Mouse (Mus musculus) layer of hippocampus, postnatal 14 days (tissue): ENCODE measurements at regions not wholly inside any gene's neighbourhood (a gene's known extent, or its start where the extent isn't known, plus 50 kb on each side); places are given as distances from the start of the nearest gene placed in this dataset.

ENCODE experiments used
- DNase-seq, 2 experiments: peaks; one replicate each; pipeline ENCODE4 v3.0.0; 2021 to 2022; ENCODE audit warnings: low spot score in 2 of 2, mixed read lengths in 1 of 2

GRCm38 (mm10) chr1:43247609-43248008 lies 50.8 kb upstream of the Fhl2 start:
- no peak for DNase-seq

- no peak for DNase-seq
Measured at GRCm38 (mm10) chr1:43250281-43250680, 53.5 kb upstream of the Fhl2 start.

GRCm38 (mm10) chr1:43251356-43251755 lies 54.6 kb upstream of the Fhl2 start:
- DNase-seq = no peak

- no peak for DNase-seq
Measured at GRCm38 (mm10) chr1:43254129-43254528, 57.3 kb upstream of the Fhl2 start.

- no peak for DNase-seq
Measured at GRCm38 (mm10) chr1:43256078-43256477, 59.3 kb upstream of the Fhl2 start.

GRCm38 (mm10) chr1:43257909-43258308 lies 61.1 kb upstream of the Fhl2 start:
- no peak for DNase-seq

GRCm38 (mm10) chr1:43259841-43260240 lies 63.1 kb upstream of the Fhl2 start:
- no peak for DNase-seq

- DNase-seq = no peak
Measured at GRCm38 (mm10) chr1:43260491-43260890, 63.7 kb upstream of the Fhl2 start.

GRCm38 (mm10) chr1:43264407-43264889 lies 67.7 kb upstream of the Fhl2 start:
- peak; percentile 71 to 88 for DNase-seq

GRCm38 (mm10) chr1:43265699-43266455 lies 69.1 kb upstream of the Fhl2 start:
- DNase-seq = no peak

GRCm38 (mm10) chr1:43269685-43270084 lies 72.9 kb upstream of the Fhl2 start:
- no peak for DNase-seq

- DNase-seq = no peak
Measured at GRCm38 (mm10) chr1:43273236-43273868, 76.6 kb upstream of the Fhl2 start.

- DNase-seq = no peak
Measured at GRCm38 (mm10) chr1:43291736-43292135, 95.0 kb upstream of the Fhl2 start.

GRCm38 (mm10) chr1:43292561-43292960 lies 95.8 kb upstream of the Fhl2 start:
- no peak for DNase-seq

GRCm38 (mm10) chr1:43294221-43295012 lies 97.6 kb upstream of the Fhl2 start:
- DNase-seq = no peak

GRCm38 (mm10) chr1:43297579-43297978 lies 100.8 kb upstream of the Fhl2 start:
- no peak for DNase-seq

GRCm38 (mm10) chr1:43298746-43299145 lies 102.0 kb upstream of the Fhl2 start:
- no peak for DNase-seq

- DNase-seq = peak in 1 of 2 experiments; percentile 77
Measured at GRCm38 (mm10) chr1:43299490-43300302, 102.9 kb upstream of the Fhl2 start.

- DNase-seq = no peak
Measured at GRCm38 (mm10) chr1:43300676-43301075, 103.9 kb upstream of the Fhl2 start.

GRCm38 (mm10) chr1:43301866-43302571 lies 105.2 kb upstream of the Fhl2 start:
- DNase-seq = no peak
